Mouse (Mus musculus) kidney, adult 11 months (tissue): ENCODE data around the gene Klrb1a.

ENCODE experiments used
- DNase-seq: peaks from one replicate; pipeline ENCODE4 v3.0.0; 2022

Klrb1a gene

GRCm38 (mm10) chr6:128599555-128599954, 23.8 kb downstream of the Klrb1a start:
- DNase-seq = no peak

DNA sequence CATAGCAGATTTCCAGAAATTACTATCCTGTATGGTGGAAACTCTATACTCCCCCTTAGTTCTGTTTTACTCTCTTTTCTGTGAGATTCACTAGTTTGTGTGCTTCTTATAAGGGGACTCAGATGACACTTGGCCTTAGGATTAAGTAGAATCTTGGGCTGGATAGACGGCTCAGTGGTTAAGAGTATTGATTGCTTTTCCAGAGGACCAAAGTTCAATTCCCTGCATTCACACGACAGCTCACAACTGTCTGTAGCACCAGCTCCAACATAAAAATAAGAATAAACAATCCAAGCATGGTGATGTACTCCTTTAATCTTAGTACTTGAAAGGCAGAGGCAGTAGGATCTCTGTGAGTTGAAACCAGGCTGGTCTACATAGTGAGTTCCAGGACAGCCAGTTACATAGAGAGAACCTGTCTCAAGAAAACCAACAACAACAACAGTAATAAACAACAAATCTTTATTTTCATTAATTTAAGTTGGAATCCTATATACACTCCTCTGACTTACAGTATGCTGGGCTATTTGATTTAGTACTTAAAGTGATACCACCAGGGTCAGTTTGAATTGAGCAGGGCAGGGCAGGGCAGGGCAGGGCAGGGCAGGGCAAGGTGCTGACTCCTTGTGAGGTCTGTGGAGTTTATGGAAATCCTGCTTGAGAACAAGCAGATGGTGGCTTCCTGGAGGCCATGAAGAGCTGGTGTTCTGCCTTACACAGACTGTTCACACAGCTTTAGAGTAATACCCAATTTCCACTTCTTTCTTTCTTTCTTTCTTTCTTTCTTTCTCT, 24.9 kb downstream of the Klrb1a start:
- DNase-seq = no peak

GRCm38 (mm10) chr6:128597121-128597522, 26.2 kb downstream of the Klrb1a start:
- DNase-seq = peak; percentile 55

DNA sequence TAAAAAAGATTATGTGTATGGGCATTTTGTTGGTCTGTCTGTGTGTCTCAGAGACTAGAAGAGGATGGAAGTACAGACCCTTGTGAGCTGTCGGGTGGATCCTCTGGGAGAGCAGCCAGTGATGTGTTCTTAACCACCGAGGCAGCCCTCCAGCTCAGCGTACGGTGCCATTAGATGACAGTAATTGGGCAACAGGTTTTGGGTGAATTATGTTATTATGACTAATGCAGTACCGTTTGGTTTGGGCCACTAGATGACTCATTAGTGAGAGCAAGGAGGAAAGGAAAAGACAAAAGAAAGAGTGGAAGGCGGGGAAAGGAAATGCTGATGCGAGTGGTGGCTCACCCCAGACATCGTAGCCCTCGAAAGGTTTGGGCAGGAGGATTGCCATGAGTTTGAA, 28.7 kb downstream of the Klrb1a start:
- DNase-seq = no peak

GRCm38 (mm10) chr6:128589426-128589825, 33.9 kb downstream of the Klrb1a start:
- DNase-seq = no peak

DNA sequence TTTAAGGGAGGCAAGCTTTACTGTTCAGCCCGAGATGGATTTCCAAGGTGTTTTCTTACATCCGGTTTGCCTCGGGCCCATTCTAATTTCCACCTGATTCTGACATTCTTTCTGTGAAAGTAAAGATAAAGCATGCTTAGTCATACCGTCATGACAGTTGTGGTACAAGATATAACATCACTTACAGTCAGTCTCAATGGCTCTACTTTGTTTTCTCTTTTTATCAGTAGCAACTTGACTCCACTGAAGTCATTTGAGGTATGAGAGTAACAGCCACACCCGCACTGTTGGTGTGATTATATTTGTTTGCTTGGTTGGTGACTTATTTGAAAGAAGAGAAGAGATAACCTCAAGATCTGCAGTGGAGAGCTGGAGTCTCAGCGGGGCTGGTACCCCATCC, 35.7 kb downstream of the Klrb1a start:
- DNase-seq = no peak

- DNase-seq = no peak
Measured at GRCm38 (mm10) chr6:128585642-128586245, 37.6 kb downstream of the Klrb1a start.

GRCm38 (mm10) chr6:128584070-128584660, 39.2 kb downstream of the Klrb1a start:
- no peak for DNase-seq

GRCm38 (mm10) chr6:128581508-128581907, 41.8 kb downstream of the Klrb1a start, which contains the start of gene A2ml1:
TSS of gene A2ml1 (minus strand) at chr6:128581608.
- DNase-seq = no peak

DNA sequence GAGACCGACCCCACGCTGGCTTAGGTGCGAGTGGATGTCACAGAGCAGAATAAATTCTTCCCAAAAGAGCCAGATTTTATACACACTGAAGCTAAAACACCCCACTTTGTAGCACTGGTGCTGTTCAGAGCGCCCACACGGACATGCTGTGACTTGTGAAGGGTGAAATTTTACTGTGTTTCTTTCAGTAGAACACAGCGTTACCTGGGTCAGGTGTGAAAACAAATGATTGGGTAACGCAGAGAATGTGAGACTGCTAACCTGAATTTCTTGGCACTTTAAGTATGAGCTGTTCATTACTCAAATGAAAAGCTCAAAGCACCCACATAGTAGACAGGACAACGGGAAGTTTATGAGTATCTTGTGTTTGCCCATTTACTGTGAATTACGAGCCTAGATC, 46.0 kb downstream of the Klrb1a start:
- no peak for DNase-seq

GRCm38 (mm10) chr6:128566589-128566988, 56.7 kb downstream of the Klrb1a start:
- DNase-seq = no peak
